Comparison of ENCODE assay signal across 20 mouse cellular contexts in the genomic region with DNA sequence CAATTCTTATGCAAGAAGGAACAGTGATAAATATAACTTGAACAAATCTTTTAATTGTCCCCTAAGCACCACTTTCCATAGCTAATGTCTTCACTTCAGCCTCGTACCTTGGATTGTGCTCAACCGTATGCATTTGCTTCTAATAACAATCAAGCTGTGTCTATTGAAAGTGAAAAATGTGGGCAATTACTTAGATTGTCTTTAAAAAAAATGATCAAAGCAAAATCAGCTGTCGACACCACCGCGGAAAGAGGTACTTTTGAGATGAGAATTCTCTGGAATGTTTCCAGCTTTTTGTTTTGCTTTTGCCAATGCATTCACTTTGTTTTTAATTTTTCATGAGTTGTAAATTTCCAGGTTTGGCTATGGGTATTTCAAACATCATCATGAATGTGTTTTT.
"Had no signal": no experiment of that assay in that cellular context is flagged by ENCODE, and none has a peak within 500 bp of the region (broad histone marks: within the 10 kb centered on the region; RNA-seq: fewer than 3 reads in every experiment).

No protein-coding gene starts in this region.

- DNase-seq: liver, postnatal 0 days; lung, adult 2 months; lung, postnatal 14 days; lung, postnatal 36 days; right cerebral cortex, adult 18-20 months; right cerebral cortex, postnatal 25 days; right cerebral cortex, postnatal 4 days; spleen, adult 18-20 months; thymus, adult 18-20 months; thymus, postnatal 14 days; thymus, postnatal 36 days had no signal

- H3K4me1 ChIP-seq: lung, embryonic 15.5 days; megakaryocyte, embryonic 14.5 days; midbrain, embryonic 13.5 days; midbrain, embryonic 15.5 days; neural tube, embryonic 13.5 days; neural tube, embryonic 15.5 days had no signal

- H3K9ac ChIP-seq: liver, postnatal 0 days; lung, embryonic 15.5 days; midbrain, embryonic 13.5 days; midbrain, embryonic 15.5 days; neural tube, embryonic 13.5 days; neural tube, embryonic 15.5 days had no signal

- H3K4me2 ChIP-seq: lung, embryonic 15.5 days; midbrain, embryonic 11.5 days; midbrain, embryonic 13.5 days; midbrain, embryonic 15.5 days; neural tube, embryonic 13.5 days; neural tube, embryonic 15.5 days had no signal

- H3K4me3 ChIP-seq: lung, embryonic 15.5 days; megakaryocyte, embryonic 14.5 days; midbrain, embryonic 13.5 days; midbrain, embryonic 15.5 days; neural tube, embryonic 13.5 days; neural tube, embryonic 15.5 days had no signal

- H3K27me3 ChIP-seq: lung, embryonic 15.5 days; megakaryocyte, embryonic 14.5 days; midbrain, embryonic 13.5 days; midbrain, embryonic 15.5 days; neural tube, embryonic 13.5 days; neural tube, embryonic 15.5 days had no signal

- H3K9me3 ChIP-seq: lung, embryonic 15.5 days; midbrain, embryonic 15.5 days; neural tube, embryonic 15.5 days had no signal

- ATAC-seq: liver, postnatal 0 days; lung, postnatal 0 days; midbrain, embryonic 13.5 days; midbrain, embryonic 15.5 days had no signal

- H3K27ac ChIP-seq: lung, embryonic 15.5 days; macrophage; midbrain, embryonic 13.5 days; midbrain, embryonic 15.5 days; neural tube, embryonic 13.5 days; neural tube, embryonic 15.5 days had no signal

- H3K36me3 ChIP-seq: lung, embryonic 15.5 days; midbrain, embryonic 13.5 days; midbrain, embryonic 15.5 days; neural tube, embryonic 13.5 days; neural tube, embryonic 15.5 days had no signal
